Mouse (Mus musculus) C2C12 (cell line): ENCODE results near the gene Ets1.

Source experiments
- CEBPB ChIP-seq: IDR thresholded peaks from one replicate; pipeline ENCODE4 v1.6.1; 2011; ENCODE audit warnings: low read depth, mild to moderate bottlenecking, control low read depth, moderate library complexity
- CTCF ChIP-seq: IDR thresholded peaks from one replicate; pipeline ENCODE4 v1.5.1; 2011; ENCODE audit not compliant: control insufficient read depth, insufficient read depth, insufficient read length
- MAX ChIP-seq: IDR thresholded peaks from one replicate; pipeline ENCODE4 v1.6.1; 2011; ENCODE audit warnings: mild to moderate bottlenecking, control low read depth
- MYOD1 ChIP-seq: IDR thresholded peaks from one replicate; pipeline ENCODE4 v1.6.1; 2011; ENCODE audit warnings: low read depth; ENCODE audit not compliant: control insufficient read depth, insufficient read length
- MYOG ChIP-seq: IDR thresholded peaks from one replicate; pipeline ENCODE4 v1.6.1; 2011; ENCODE audit not compliant: control insufficient read depth, insufficient read length; ENCODE audit errors: extremely low read depth
- USF1 ChIP-seq: IDR thresholded peaks from one replicate; pipeline ENCODE4 v1.6.1; 2011; ENCODE audit warnings: low read depth, mild to moderate bottlenecking, control low read depth, moderate library complexity

DNA sequence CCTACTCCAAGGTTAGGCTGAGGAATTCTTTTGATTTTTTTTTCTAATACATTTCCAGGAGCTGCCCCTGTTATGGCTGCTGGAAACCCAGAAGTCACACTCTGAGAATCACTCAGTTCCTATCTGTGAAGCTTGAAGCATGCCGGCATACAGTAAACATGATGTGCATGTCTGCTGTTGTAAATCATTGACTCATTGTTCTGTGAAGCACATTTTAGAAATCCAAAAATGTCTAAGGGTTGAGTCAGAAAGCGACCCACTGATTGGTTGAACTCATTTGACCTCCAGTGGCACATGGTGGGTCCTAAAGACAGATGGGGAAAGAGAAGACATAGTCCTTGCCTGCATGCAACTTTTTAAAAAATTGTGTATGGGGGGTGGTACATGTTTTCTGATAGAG is 33.4 kb downstream of the Ets1 start:
- TF ChIP-seq CTCF, result no peak
- TF ChIP-seq MAX, result no peak
- TF ChIP-seq MYOG, result no peak
- peak; percentile 29 for TF ChIP-seq USF1
- no peak for TF ChIP-seq MYOD1
- no peak for TF ChIP-seq CEBPB
